Mouse (Mus musculus) brown adipose tissue, adult 24 weeks (tissue): ENCODE results near the gene Bank1. TPM values are rescaled to one million over a fixed set of nuclear protein-coding genes. Genes with fewer than 3 reads are reported as not detected.

Source experiments
- H3K27ac ChIP-seq: fragments of 200-500 bp; replicated peaks from 2 replicates; pipeline ENCODE4 v1.5.1; 2012; ENCODE audit warnings: low read depth, mild to moderate bottlenecking, low read length
- H3K4me1 ChIP-seq: fragments of 200-500 bp; 2 replicates; pipeline ENCODE4 v1.6.1; 2012; ENCODE audit warnings: low read length, mixed read lengths; ENCODE audit not compliant: control insufficient read depth, insufficient read depth, insufficient read length
- H3K4me3 ChIP-seq: fragments of 200-500 bp; 2 replicates; pipeline ENCODE4 v1.5.1; 2012; ENCODE audit warnings: low read depth, mild to moderate bottlenecking, low read length, moderate library complexity; ENCODE audit not compliant: insufficient read depth
- polyA plus RNA-seq: library from polyadenylated mRNA; stranded (reverse); fragments of >200 nt; gene quantifications from 2 replicates; pipeline ENCODE4 v1.2.4, GENCODE M21; 2012; ENCODE audit not compliant: missing spikeins, insufficient read depth, insufficient read length

Gene Bank1
- polyA plus RNA-seq, 1 experiment: 0.79 TPM

- Histone ChIP-seq H3K27ac (no peak overlapping the region), H3K4me1 (no peaks in the 10 kb centered on the region), H3K4me3 (no peak overlapping the region)
These were observed 224.8 kb downstream of the Bank1 start for GRCm38 (mm10) chr3:136100973-136101500.

GRCm38 (mm10) chr3:136100292-136100691 lies 225.6 kb downstream of the Bank1 start:
- Histone ChIP-seq H3K4me3 (no peak overlapping the region), H3K27ac (no peak overlapping the region), H3K4me1 (no peaks in the 10 kb centered on the region)

GRCm38 (mm10) chr3:136086948-136087660 lies 238.8 kb downstream of the Bank1 start:
- no peaks in the 10 kb centered on the region for H3K4me1 ChIP-seq
- no peak overlapping the region for H3K4me3 ChIP-seq
- no peak overlapping the region for H3K27ac ChIP-seq

DNA sequence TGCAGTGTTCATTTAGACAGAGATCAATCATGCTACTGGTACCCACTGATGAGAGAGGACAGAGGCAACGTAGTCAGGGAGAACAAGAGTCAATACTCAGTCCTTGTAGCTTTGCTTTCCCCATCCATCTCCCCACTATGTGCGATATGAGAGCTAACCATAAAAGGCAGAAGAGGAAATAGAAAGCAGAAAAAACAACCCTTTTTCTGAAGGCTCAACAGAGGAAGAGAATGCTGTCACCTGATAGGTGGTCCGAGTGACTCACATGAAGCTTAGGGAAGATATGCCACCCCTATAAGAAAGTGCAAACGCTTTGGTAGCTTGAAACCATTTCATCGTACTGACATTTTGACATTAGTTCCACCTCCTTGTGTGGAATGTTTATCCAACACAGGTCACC lies 239.4 kb downstream of the Bank1 start:
- no peak overlapping the region for H3K27ac ChIP-seq

DNA sequence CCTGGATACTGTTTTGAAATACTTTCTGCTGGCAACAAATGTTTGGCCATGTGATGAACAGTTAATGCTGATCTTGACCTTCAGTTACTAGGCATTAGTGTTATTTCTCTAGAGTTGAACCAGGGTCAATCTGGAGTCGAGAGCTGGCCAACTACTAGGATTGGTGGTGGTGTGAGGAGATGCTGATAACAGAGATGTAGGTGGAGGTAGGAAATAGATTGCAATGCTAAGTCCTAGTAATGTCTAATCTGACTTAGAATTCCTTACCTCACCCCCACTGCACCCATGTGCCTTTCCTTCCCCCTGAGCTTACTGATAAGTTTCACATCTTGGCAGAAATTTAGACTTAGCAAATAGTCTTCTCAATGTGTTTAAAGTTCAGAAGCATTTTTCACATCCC lies 240.8 kb downstream of the Bank1 start:
- Histone ChIP-seq H3K27ac (no peak overlapping the region), H3K4me1 (no peaks in the 10 kb centered on the region), H3K4me3 (no peak overlapping the region)

More for the DNA sequence above, 239.4 kb downstream of the Bank1 start:
- no peak overlapping the region for H3K4me3 ChIP-seq
- H3K4me1 ChIP-seq: no peaks in the 10 kb centered on the region

DNA sequence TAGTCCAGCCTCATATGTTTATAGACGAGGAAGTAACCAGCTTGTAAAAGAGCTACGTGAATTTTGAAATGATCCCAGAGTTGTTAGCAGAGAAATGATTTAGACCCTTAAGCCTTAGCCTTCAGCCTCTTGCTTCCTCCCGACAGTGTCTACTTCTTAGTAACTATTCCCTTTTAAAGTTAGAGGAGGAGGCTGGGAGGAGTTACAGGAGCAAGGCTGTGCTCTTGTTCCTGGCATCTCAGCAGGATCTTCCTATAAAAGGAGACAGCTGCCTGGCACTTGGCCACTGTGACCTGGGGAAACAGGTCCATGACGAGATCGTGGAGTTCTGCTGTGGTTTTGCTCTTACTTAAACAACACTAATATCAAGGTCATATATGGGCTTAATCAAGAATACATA lies 241.8 kb downstream of the Bank1 start:
- no peak overlapping the region for H3K27ac ChIP-seq
- H3K4me1 ChIP-seq: no peaks in the 10 kb centered on the region
- no peak overlapping the region for H3K4me3 ChIP-seq

DNA sequence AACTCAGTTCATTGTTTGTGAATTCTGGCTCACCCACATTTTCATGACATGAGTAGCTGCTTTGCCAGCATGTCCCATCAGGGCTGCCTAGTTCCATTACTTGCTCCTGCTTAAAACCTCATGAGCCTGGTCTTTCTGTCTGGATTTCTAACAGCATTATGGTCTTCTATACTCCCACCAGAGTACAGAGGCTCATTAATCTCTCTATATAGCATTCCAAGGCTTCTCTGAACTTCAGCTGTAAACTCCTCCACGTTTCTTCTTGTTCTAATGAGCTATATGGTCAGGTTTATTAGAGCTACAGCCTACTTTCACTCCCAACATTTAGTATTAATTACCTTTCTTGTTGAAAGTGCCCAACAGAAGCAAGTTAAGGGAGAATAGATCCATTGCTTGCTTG lies 244.6 kb downstream of the Bank1 start:
- peaks cover 2% of the 10 kb centered on the region; the same call in 1 of the 2 replicates for H3K4me1 ChIP-seq
- H3K4me3 ChIP-seq: no peak overlapping the region
- no peak overlapping the region for H3K27ac ChIP-seq

DNA sequence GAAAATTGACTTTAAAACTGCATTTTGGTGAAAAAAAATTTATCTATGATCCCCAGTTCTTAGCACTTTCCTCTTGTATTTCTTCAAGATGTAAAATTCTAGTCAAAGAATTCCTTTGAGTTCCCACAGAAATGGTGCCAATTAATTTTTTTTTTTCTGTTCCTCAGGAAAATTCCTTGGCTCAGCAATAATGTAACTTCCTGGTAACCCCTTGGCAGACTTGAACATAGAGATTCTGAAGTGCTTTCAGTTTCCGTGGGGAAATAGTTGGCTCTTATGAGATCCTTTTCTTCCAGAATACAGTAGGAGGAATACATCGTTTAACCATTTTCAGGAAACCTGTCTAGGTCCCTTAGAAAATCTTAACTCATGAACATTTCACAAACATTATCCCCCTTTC lies 247.3 kb downstream of the Bank1 start:
- H3K27ac ChIP-seq: no peak overlapping the region
- H3K4me3 ChIP-seq: no peak overlapping the region
- peaks cover 2% of the 10 kb centered on the region; the same call in 1 of the 2 replicates for H3K4me1 ChIP-seq

DNA sequence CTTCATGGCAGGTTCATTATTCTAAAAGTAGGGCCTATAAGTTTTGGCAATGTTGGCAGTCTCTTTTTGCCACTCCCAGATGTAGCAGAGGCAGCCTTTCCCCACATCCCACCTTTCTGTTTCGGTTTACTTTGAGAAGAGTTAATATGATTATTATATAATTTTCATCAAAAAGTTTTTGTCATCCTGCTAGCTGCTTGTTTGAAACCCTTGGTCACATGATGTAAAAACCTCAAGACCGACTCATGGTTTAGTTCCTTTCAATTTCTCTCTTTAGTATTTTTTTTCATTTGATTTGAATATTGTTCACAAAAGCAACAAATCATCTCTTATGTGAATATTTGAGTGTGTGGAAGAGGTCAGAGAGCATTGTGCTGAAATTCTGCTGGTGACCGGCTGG lies 255.5 kb downstream of the Bank1 start:
- Histone ChIP-seq H3K4me3 (no peak overlapping the region), H3K27ac (no peak overlapping the region), H3K4me1 (no peaks in the 10 kb centered on the region)

DNA sequence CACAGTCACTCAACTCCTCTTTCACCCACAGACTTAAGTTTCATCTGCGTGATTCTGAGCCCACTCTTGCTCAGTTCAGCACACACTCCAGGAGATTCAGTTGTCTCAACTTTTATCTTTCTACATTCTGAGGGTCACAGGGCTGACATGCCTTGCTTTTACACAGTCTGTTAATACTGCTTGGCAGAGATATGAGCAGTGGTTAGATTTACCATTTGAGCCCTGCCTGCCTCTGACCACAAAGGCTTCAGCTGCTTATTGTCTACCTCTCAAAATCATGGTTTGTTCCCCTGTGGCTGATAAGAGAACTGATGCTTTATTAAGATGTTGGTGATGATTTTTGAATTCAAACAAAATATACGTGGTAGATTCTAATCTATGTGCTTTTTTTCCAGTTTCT lies 264.0 kb downstream of the Bank1 start:
- no peaks in the 10 kb centered on the region for H3K4me1 ChIP-seq
- no peak overlapping the region for H3K27ac ChIP-seq
- H3K4me3 ChIP-seq: no peak overlapping the region

DNA sequence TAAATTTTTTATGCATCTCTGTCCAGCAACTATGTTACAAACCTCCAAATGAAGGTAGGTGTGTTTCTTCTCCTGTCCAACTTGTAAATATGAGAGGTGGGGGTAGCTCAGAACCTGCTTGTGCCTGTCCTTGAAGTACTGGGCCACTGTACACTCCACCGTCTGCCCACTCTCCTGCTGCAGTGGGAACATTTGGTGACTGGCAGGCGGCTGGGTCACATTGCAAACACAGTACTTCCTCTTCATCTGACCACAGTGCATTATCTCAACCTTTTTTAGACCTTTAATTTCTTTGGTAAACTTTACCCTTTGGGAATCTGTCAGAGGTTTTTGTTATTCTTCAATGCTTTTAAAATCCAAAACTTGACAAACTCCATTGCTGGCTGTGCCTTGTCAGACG lies 275.2 kb downstream of the Bank1 start:
- Histone ChIP-seq H3K4me1 (no peaks in the 10 kb centered on the region), H3K27ac (no peak overlapping the region)

DNA sequence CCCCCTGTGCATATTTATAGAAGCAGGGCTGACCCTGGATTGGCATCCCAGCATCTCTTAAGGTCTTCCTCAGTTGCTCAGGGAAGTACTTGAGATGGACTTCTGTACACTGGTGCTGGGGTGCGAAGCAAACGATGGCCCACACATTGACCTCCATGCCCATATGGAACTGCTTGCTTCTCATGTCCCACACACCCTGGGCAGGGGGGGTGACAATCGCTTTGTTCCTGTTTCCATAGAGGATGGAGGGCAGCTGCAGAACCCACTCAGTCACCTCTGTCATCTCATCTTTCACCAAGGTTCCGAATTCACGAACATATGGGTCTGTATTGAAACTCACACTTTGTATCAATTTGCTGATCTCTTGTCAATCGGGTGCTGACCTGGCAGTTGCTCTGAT lies 275.7 kb downstream of the Bank1 start:
- H3K4me1 ChIP-seq: no peaks in the 10 kb centered on the region
- H3K27ac ChIP-seq: no peak overlapping the region
- H3K4me3 ChIP-seq: no peak overlapping the region

More for the DNA sequence above, 275.2 kb downstream of the Bank1 start:
- no peak overlapping the region for H3K4me3 ChIP-seq

- no peak overlapping the region for H3K4me3 ChIP-seq
- no peaks in the 10 kb centered on the region for H3K4me1 ChIP-seq
- no peak overlapping the region for H3K27ac ChIP-seq
These were observed 277.8 kb downstream of the Bank1 start for GRCm38 (mm10) chr3:136048026-136048425.

- no peak overlapping the region for H3K27ac ChIP-seq
- no peaks in the 10 kb centered on the region for H3K4me1 ChIP-seq
- H3K4me3 ChIP-seq: no peak overlapping the region
These were observed 280.5 kb downstream of the Bank1 start for GRCm38 (mm10) chr3:136045381-136045780.

DNA sequence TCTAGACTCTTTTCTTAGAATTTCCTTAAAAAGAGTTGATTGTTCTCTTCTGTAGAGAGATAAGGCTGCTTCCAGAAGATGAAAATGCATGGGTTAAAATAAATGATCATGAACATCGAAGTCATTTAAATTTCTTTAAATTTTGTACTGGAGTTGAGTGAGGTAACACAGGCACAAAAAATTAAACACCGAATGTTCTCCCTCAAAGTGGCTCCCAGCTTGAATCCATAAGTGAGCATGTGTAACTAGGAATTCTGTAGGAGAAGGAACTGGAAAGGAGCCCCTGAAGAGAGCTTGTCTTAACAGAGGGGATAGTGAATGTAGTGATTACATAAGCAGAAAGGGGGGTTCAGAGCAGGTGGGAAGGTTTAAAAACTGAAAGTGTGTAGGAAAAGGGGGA lies 285.8 kb downstream of the Bank1 start:
- H3K27ac ChIP-seq: no peak overlapping the region
- no peaks in the 10 kb centered on the region for H3K4me1 ChIP-seq
- H3K4me3 ChIP-seq: no peak overlapping the region

DNA sequence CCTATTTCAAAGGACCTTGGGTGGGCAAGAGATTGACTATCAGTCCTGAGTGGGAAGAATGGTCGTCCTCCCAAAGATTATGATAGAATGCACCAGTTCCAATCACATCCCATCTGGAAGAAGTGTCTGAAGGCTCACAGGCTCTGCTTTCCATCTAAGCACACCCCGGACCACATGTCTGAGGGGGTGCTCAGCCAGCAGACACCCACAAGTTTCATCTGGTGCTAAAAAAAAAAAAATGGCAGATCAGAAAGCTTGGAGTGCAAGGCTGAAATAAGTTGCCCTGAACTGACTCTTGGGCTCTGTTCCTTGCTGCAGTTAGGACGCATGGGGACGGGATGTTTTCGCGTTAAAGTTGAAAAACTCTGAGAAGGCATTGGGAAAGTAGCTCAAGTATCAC lies 286.4 kb downstream of the Bank1 start:
- H3K27ac ChIP-seq: no peak overlapping the region
- H3K4me1 ChIP-seq: no peaks in the 10 kb centered on the region
- H3K4me3 ChIP-seq: no peak overlapping the region
